Mouse (Mus musculus) frontal cortex, postnatal 25 days (tissue): ENCODE data around the gene Mettl7a1.
A peak's percentile ranks its signal among the peaks of the same experiment; 100 is the strongest.
"Not testable (repeated sequence)": the region's sequence is repeated elsewhere in the genome, so short reads cannot be mapped to it uniquely, and the experiment has no call there.

Source experiments
- DNase-seq, 2 experiments: peaks; one replicate each; pipeline ENCODE4 v3.0.0; 2022; ENCODE audit warnings: low spot score in 2 of 2

Mettl7a1 gene

DNA sequence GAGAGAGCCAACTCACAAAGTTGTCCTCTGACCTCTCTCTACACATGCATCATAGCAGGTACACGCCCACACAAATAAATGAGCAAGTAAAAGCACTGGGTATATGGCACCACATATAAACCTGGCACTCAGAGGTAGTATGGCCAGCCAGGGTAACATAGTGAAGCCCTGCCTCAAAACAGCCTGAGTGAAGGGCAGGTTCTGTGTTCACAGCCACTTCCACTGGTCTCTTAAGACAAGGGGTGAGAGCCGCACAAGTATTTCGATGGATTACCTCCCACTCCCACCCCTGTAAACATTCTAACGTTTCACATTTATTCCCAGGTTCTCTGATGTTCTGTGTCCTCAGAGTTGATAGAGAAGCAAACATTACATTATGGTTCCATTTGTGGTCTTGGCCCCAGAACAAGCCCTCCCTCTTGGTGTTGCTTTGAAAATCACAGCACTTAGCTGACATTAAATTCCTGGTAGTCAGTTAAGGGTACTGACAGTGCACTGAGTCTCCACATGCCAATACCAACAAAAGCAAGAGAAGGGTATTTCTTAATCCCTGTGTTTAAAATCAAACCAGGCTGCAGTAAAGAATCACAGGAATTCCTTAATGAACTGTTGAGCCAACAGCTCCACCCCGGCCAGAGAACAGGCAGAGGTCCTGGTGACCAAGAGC, 37.5 kb downstream of the Mettl7a1 start:
- DNase-seq, result not testable (repeated sequence)

DNA sequence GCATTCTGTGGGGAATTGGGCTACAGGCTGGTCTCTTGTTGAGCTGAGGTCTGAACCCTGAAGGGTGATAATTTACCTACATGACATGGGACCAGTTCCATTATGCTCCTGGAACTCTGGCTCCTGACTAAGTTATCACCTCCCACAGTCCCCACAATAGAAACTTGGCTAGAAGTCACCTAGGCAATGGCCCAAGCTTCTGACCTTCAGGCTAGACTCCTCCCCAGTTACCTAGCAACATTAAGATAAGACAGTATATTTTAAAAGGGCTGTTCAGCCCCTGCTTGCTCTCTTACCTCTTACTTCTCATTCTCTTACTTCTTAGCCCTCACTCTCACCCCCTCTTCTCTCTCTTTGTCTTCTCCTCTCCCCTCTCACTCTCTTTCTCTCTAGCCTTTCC, 41.5 kb downstream of the Mettl7a1 start:
- no peak for DNase-seq

GRCm38 (mm10) chr15:100346761-100347160, 42.8 kb downstream of the Mettl7a1 start:
- DNase-seq, result no peak

GRCm38 (mm10) chr15:100349496-100349895, 45.6 kb downstream of the Mettl7a1 start:
- no peak for DNase-seq

DNA sequence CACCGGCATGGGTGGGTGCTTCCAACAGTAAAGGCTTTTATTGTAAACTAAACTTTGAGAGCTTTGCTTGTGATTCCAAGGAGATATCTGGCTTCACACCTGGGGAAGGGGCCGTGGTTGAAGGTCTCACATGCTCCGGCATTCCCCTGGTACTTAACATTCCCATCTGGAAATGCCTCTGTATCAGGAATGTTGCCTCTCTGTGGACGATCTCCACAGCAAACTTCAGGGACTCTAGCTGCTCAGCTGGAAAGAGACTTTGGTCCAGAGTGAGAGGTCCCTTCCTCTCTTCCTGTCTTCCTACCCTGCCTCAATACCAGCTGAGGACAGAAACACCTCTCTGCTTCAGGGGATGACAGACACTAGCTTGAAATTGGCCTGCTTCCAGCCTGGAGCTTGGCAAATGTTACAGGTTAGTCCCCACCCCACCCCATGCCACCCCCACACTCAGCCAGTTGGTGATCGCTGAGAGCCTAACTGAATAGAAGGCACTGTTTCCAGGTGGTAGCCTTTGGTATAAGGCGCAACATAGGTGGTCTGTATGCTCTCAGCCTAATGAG, 47.6 kb downstream of the Mettl7a1 start:
- no peak for DNase-seq

DNA sequence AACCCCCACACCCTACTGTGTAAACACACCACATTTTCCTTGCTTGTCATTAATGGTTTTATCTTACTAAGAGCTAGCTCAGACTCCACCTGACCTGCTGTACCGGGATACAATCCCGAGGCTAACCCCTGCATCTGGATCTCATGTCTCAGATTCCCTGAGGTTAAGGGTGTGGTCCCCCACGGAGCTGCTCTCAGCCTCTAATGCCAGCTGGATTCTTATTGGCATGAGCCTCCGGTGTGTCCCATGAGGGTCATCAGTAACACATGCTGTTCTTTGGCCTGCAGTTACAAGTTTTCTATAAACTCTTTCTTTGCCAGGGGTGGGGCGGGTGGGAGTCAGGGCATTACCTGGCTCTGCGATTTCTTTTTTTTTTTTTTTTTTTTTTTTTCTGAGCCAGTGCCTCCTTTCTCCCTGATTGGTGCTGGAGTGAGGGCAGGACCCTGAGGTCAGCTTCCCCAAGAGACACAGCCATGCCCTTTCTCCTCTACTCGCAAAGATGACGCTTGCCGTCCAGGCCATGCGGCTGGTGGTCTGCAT, 48.8 kb downstream of the Mettl7a1 start, which contains the start of the genes Methig1 and Mettl7a2:
TSS of gene Methig1 (plus strand) at position 439 of the 540 bp plus-strand sequence.
TSS of gene Mettl7a2 (plus strand) at position 490 of the 540 bp plus-strand sequence.
- no peak for DNase-seq

DNA sequence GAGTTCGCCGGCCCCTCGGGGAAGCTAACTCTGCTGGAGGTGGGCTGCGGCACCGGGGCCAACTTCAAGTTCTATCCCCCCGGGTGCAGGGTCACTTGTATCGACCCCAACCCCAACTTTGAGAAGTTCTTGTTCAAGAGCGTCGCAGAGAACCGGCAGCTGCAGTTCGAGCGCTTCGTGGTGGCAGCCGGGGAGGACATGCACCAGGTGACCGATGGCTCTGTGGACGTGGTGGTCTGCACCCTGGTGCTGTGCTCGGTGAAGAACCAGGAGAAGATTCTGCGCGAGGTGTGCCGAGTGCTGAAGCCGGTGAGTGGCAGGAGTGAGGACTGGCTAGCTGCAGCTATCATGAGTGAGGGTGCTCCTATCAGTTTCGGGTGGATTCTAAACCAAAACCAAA, 49.5 kb downstream of the Mettl7a1 start:
- DNase-seq, result not testable (repeated sequence)

DNA sequence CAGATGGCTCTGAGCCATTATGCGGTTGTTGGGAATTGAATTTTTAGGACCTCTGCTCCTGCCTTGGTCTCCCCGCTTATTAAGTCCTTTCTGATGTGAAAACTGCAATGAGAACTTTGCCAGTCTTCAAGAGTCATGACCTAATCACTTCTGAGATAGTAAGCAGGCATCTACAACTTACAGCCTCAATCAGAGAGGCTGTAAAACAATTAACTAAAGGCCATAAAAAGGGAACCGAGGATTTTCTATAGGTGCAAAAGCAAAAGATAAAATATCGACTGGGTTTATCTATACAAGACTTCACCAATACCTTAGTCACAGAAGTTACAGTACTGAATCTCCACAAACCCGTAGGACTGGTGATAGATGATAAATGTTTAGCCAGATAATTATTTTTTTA, 51.9 kb downstream of the Mettl7a1 start:
- DNase-seq, result no peak

DNA sequence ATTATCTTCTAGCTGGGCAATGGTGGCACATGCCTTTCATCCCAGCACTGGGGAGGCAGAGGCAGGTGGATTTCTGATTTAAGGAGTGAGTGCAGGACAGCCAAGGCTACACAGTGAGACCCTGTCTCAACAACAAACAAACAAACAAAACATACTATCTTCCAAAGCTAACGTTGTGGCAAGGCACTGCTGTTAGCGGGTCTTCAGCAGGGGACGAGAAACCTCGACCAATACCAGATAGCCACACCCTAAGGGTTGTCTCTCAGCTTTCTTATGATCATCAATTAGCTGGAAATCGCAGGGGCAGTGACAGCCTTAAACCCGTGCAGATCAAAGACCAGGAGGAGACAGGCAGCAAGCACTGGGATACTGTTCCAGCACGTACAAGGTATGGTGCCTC, 60.3 kb downstream of the Mettl7a1 start, which contains the start of gene Higd1c:
TSS of gene Higd1c (plus strand) at position 301 of the 400 bp plus-strand sequence.
- DNase-seq, result no peak

DNA sequence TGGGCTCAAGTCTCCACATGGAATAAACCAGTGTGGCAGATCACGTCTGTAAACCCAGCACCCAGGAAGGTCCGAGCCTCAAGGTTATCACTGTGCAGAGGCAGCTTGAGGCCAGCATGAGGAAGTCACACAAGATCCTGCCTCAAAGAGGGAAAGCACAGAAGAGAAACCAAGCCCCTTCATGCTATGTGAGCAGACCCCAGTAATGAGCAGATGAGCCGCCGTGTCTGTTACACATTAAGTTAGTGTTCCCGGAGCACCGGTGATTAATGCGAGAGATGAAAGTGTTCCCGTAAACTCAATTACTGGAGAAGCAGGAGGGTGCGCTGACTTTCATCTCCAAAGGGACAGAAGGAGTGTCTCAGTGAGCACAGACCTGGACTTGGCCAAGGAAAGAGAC, 62.0 kb downstream of the Mettl7a1 start:
- not testable (repeated sequence) for DNase-seq

GRCm38 (mm10) chr15:100367119-100367518, 63.2 kb downstream of the Mettl7a1 start:
- no peak for DNase-seq

DNA sequence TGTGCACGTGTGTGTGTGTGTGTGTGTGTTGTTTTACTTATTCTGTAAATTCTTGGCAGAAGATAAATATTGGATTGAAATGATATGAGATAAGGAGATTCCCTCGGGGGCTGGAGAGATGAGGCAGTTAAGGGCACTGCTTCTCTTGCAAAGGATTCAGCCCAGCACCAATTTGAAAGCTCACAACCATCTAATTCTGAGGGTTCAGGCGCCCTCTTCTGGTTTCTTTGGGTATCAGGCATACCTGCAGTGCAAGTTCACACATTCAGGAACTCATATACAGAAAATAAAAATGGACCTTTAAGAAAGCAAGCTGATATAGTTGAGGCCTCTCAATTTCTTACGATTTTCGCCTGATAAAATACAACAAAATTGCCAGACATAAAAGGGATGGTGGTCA, 71.1 kb downstream of the Mettl7a1 start:
- DNase-seq, result peak; percentile 48 to 60

- DNase-seq, result not testable (repeated sequence)
Measured at GRCm38 (mm10) chr15:100377847-100378505, 74.0 kb downstream of the Mettl7a1 start.
